Mouse (Mus musculus) liver, embryonic 15.5 days (tissue): Measurements from ENCODE around the gene Macrod1. TPM values are rescaled to one million over a fixed set of nuclear protein-coding genes. Genes with fewer than 3 reads are reported as not detected.
A peak's percentile ranks its signal among the peaks of the same experiment; 100 is the strongest.

Experiments used
- ATAC-seq: fragments of 200-750 bp; cut with Nextera tagmentation; 2 replicates; pipeline ENCODE4 v1.8.0; 2017; ENCODE audit warnings: moderate number of reproducible peaks, mild to moderate bottlenecking, moderate library complexity; ENCODE audit not compliant: insufficient read depth
- H3K27ac ChIP-seq: fragments of 300-500 bp; sonication (generic); replicated peaks from 2 replicates; pipeline ENCODE4 v1.5.1; 2015; ENCODE audit warnings: mild to moderate bottlenecking, inconsistent platforms
- H3K27me3 ChIP-seq: fragments of 300-500 bp; sonication (generic); 2 replicates; pipeline ENCODE4 v1.6.1; 2015; ENCODE audit warnings: mild to moderate bottlenecking, inconsistent platforms
- H3K36me3 ChIP-seq: fragments of 300-500 bp; sonication (generic); replicated peaks from 2 replicates; pipeline ENCODE4 v1.6.1; 2015; ENCODE audit warnings: moderate library complexity, mild to moderate bottlenecking, inconsistent platforms
- H3K4me1 ChIP-seq: fragments of 300-500 bp; sonication (generic); replicated peaks from 2 replicates; pipeline ENCODE4 v1.6.1; 2015; ENCODE audit warnings: inconsistent platforms
- H3K4me2 ChIP-seq: fragments of 300-500 bp; sonication (generic); 2 replicates; pipeline ENCODE4 v1.6.1; 2015; ENCODE audit warnings: moderate library complexity, mild to moderate bottlenecking, inconsistent platforms
- H3K4me3 ChIP-seq: fragments of 300-500 bp; sonication (generic); replicated peaks from 2 replicates; pipeline ENCODE4 v1.5.1; 2015; ENCODE audit warnings: mild to moderate bottlenecking, inconsistent platforms
- H3K9ac ChIP-seq: fragments of 300-500 bp; sonication (generic); 2 replicates; pipeline ENCODE4 v1.6.1; 2015; ENCODE audit warnings: moderate library complexity, mild to moderate bottlenecking, inconsistent platforms
- H3K9me3 ChIP-seq: fragments of 300-500 bp; sonication (generic); replicated peaks from 2 replicates; pipeline ENCODE4 v1.6.1; 2016; ENCODE audit warnings: inconsistent platforms
- WGBS: fragments of 180-500 bp; shearing (Covaris S2); methylation state at CpG from one replicate; pipeline ENCODE4 v1.1.7; 2015; ENCODE audit warnings: mixed read lengths; ENCODE audit not compliant: insufficient replicate concordance; 5-methylcytosine and 5-hydroxymethylcytosine counted together
- polyA plus RNA-seq: library from polyadenylated mRNA; unstranded; fragments of >200 nt; fragmentation: Nextera tagmentation; extraction: Ambion mirVana; gene quantifications from 2 replicates; pipeline ENCODE4 v1.2.1, GENCODE M21; 2015

Gene Macrod1
- polyA plus RNA-seq, 1 experiment from 2014 or later = 5.6 TPM

GRCm38 (mm10) chr19:7164238-7164637 is 107.6 kb downstream of the Macrod1 start:
- Histone ChIP-seq H3K27me3 (peaks cover 100% of the 10 kb centered on the region), H3K36me3 (no peaks in the 10 kb centered on the region), H3K4me2 (no peak overlapping the region), H3K4me3 (no peak overlapping the region), H3K9ac (no peak overlapping the region), H3K4me1 (peaks cover 20% of the 10 kb centered on the region), H3K9me3 (no peaks in the 10 kb centered on the region), H3K27ac (no peak overlapping the region)
- 4% methylated on average over 6 of the region's 6 CpGs for WGBS
- ATAC-seq = no peak

GRCm38 (mm10) chr19:7164820-7165323 is 108.3 kb downstream of the Macrod1 start:
- H3K4me3 ChIP-seq = peak overlapping the region; percentile 48
- H3K4me2 ChIP-seq = peak overlapping the region; percentile 69
- H3K9me3 ChIP-seq = no peaks in the 10 kb centered on the region
- peaks cover 20% of the 10 kb centered on the region for H3K4me1 ChIP-seq
- WGBS = under 1% methylated on average over 35 of the region's 35 CpGs
- peaks cover 96% of the 10 kb centered on the region for H3K27me3 ChIP-seq
- no peak overlapping the region for H3K27ac ChIP-seq
- H3K36me3 ChIP-seq = no peaks in the 10 kb centered on the region
- ATAC-seq = no peak
- H3K9ac ChIP-seq = no peak overlapping the region

- Histone ChIP-seq H3K27me3 (peaks cover 88% of the 10 kb centered on the region), H3K4me1 (peaks cover 13% of the 10 kb centered on the region), H3K9ac (no peak overlapping the region), H3K4me2 (peak overlapping the region; percentile 69), H3K9me3 (no peaks in the 10 kb centered on the region), H3K27ac (no peak overlapping the region), H3K4me3 (peak overlapping the region; percentile 48), H3K36me3 (no peaks in the 10 kb centered on the region)
- no peak for ATAC-seq
- WGBS = 1% methylated on average over 70 of the region's 105 CpGs
These were observed 109.0 kb downstream of the Macrod1 start for GRCm38 (mm10) chr19:7165509-7166199.

- peak overlapping the region; percentile 48 for H3K4me3 ChIP-seq
- H3K9me3 ChIP-seq = no peaks in the 10 kb centered on the region
- no peak overlapping the region for H3K27ac ChIP-seq
- WGBS = 6% methylated on average over 14 of the region's 15 CpGs
- peaks cover 82% of the 10 kb centered on the region for H3K27me3 ChIP-seq
- ATAC-seq = no peak
- H3K4me1 ChIP-seq = peaks cover 13% of the 10 kb centered on the region
- peak overlapping the region; percentile 69 for H3K4me2 ChIP-seq
- H3K36me3 ChIP-seq = no peaks in the 10 kb centered on the region
- no peak overlapping the region for H3K9ac ChIP-seq
These were observed 109.6 kb downstream of the Macrod1 start for GRCm38 (mm10) chr19:7166200-7166711.

- H3K9ac ChIP-seq = no peak overlapping the region
- no peak overlapping the region for H3K4me3 ChIP-seq
- ATAC-seq = no peak
- no peaks in the 10 kb centered on the region for H3K9me3 ChIP-seq
- WGBS = 11% methylated on average over 6 of the region's 6 CpGs
- H3K4me2 ChIP-seq = no peak overlapping the region
- peaks cover 18% of the 10 kb centered on the region for H3K4me1 ChIP-seq
- H3K27me3 ChIP-seq = peaks cover 77% of the 10 kb centered on the region
- no peaks in the 10 kb centered on the region for H3K36me3 ChIP-seq
- H3K27ac ChIP-seq = no peak overlapping the region
These were observed 110.2 kb downstream of the Macrod1 start for GRCm38 (mm10) chr19:7166767-7167166.

GRCm38 (mm10) chr19:7168423-7168822 is 111.8 kb downstream of the Macrod1 start:
- Histone ChIP-seq H3K4me3 (no peak overlapping the region), H3K4me2 (no peak overlapping the region), H3K27ac (no peak overlapping the region), H3K36me3 (no peaks in the 10 kb centered on the region), H3K9ac (no peak overlapping the region), H3K4me1 (peaks cover 25% of the 10 kb centered on the region), H3K27me3 (peaks cover 64% of the 10 kb centered on the region), H3K9me3 (no peaks in the 10 kb centered on the region)
- ATAC-seq = no peak
- WGBS = 50% methylated on average over 2 of the region's 2 CpGs

GRCm38 (mm10) chr19:7170916-7171315 is 114.3 kb downstream of the Macrod1 start:
- no peak overlapping the region for H3K9ac ChIP-seq
- no peak overlapping the region for H3K4me3 ChIP-seq
- no peaks in the 10 kb centered on the region for H3K9me3 ChIP-seq
- 61% methylated on average over 6 of the region's 6 CpGs for WGBS
- no peak overlapping the region for H3K27ac ChIP-seq
- H3K27me3 ChIP-seq = peaks cover 39% of the 10 kb centered on the region
- no peak overlapping the region for H3K4me2 ChIP-seq
- no peak for ATAC-seq
- no peaks in the 10 kb centered on the region for H3K36me3 ChIP-seq
- H3K4me1 ChIP-seq = peaks cover 18% of the 10 kb centered on the region

- Histone ChIP-seq H3K4me3 (no peak overlapping the region), H3K9ac (no peak overlapping the region), H3K4me1 (peaks cover 14% of the 10 kb centered on the region), H3K27ac (no peak overlapping the region), H3K9me3 (no peaks in the 10 kb centered on the region), H3K4me2 (no peak overlapping the region), H3K36me3 (no peaks in the 10 kb centered on the region), H3K27me3 (peaks cover 36% of the 10 kb centered on the region)
- WGBS = 16% methylated on average over 8 of the region's 8 CpGs
- ATAC-seq = no peak
These were observed 114.8 kb downstream of the Macrod1 start for GRCm38 (mm10) chr19:7171447-7171846.

GRCm38 (mm10) chr19:7172051-7172866 is 115.6 kb downstream of the Macrod1 start:
- H3K27me3 ChIP-seq = peaks cover 31% of the 10 kb centered on the region
- no peaks in the 10 kb centered on the region for H3K36me3 ChIP-seq
- H3K4me2 ChIP-seq = no peak overlapping the region
- no peaks in the 10 kb centered on the region for H3K9me3 ChIP-seq
- no peak overlapping the region for H3K27ac ChIP-seq
- H3K4me3 ChIP-seq = no peak overlapping the region
- H3K9ac ChIP-seq = no peak overlapping the region
- WGBS = 31% methylated on average over 13 of the region's 13 CpGs
- peaks cover 14% of the 10 kb centered on the region for H3K4me1 ChIP-seq
- no peak for ATAC-seq

- H3K4me1 ChIP-seq = peaks cover 14% of the 10 kb centered on the region
- no peak overlapping the region for H3K4me3 ChIP-seq
- H3K36me3 ChIP-seq = no peaks in the 10 kb centered on the region
- H3K9ac ChIP-seq = no peak overlapping the region
- no peaks in the 10 kb centered on the region for H3K9me3 ChIP-seq
- H3K27ac ChIP-seq = no peak overlapping the region
- no peak overlapping the region for H3K4me2 ChIP-seq
- no peak for ATAC-seq
- 39% methylated on average over 11 of the region's 11 CpGs for WGBS
- peaks cover 33% of the 10 kb centered on the region for H3K27me3 ChIP-seq
These were observed 119.6 kb downstream of the Macrod1 start for GRCm38 (mm10) chr19:7176041-7176696.
